Mouse (Mus musculus) brain, embryonic 18.5 days (tissue): ENCODE data around the gene Slc41a2.
A peak's percentile ranks its signal among the peaks of the same experiment; 100 is the strongest.
"Not testable (repeated sequence)": the region's sequence is repeated elsewhere in the genome, so short reads cannot be mapped to it uniquely, and the experiment has no call there.

Experiments used
- DNase-seq: peaks from one replicate; pipeline ENCODE4 v3.0.0-alpha.2; 2012; ENCODE audit warnings: low read depth, low spot score

Gene Slc41a2

GRCm38 (mm10) chr10:83337159-83337951 lies at the start of gene Slc41a2:
Gene Slc41a2 (minus strand): TSS chr10:83337882.
- DNase-seq, result peak; percentile 22

DNA sequence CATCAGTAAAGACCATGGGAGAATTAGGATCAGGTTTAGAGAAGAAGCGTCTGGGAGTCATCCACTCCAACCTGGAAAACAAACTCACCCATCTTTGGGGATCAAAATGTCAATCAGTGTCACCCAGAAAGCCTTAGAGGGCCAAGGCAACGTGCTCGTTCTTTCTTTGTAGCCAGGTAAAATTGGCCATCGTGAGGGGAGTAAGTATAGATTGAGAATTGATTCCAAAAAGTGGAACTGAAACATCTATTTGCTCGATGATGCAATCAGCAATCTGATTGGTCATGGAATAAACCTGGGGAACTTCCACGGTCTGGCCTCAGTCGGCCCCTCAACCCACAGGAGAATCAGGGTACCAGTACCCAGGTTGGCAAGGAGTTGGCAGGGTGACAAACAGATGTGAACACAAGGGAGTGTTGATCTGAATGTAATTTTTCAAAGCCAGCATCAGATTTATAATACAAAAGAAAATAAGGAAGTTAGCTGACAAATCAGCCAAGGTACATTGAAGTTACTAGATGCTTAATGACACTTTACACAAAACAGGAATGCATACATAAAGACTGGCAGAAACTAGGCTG lies 47.7 kb upstream of the Slc41a2 start:
- no peak for DNase-seq

DNA sequence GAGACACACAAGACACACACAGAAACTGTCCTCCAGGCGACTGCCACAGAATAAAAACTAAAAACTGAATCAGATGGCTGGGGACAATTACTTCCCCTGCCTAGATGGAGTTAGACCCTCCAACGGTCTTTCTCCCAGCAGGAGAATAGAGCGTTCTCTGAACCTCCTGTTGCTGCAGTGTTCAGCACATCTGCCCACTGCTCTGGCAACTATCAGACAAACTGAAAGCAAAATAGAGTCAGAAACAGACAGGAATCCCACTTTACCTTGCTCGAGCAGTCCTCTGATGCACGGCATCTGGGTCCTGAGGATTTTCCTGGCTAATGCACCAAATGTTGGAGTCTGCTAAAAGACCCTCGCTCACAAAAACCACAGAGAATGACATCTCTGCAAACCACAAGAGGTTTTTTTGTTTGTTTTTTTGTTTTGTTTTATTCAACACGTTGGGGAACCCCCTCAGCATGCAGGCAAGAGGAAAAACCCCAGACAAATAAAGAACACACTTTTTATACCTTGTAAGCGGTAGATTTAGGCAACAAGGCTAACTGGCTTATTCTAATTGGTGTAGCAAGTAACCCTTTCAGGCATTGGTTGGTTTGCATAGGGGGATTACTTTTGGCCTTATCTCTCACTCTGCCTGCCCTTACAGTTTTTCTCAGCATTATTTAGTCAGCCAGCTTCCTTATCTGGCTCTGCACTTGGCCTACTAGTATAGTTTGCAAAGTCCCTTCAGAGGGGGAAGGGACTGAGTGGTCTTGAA lies 47.0 kb upstream of the Slc41a2 start:
- no peak for DNase-seq

GRCm38 (mm10) chr10:83383863-83384262 lies 46.2 kb upstream of the Slc41a2 start:
- DNase-seq, result no peak

DNA sequence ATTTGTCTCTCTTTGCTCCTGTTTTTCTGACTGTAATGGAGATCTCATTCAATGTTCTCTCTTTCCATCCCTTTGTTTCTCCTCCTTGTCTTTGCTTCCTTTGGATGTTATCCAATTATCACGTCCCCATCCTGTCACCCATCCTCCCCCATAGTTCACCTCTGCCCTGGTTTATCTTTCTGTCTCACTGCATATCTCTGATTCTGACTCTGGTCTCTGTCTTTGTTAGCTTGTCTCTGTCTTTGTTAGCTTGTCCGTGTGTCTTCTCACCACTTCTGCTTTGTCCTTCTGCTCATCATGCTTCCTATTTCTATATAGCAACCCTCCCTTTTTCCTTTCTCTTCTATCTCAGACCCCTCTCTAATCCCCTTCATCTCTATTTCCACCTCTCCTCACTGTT lies 45.3 kb upstream of the Slc41a2 start:
- DNase-seq, result no peak

DNA sequence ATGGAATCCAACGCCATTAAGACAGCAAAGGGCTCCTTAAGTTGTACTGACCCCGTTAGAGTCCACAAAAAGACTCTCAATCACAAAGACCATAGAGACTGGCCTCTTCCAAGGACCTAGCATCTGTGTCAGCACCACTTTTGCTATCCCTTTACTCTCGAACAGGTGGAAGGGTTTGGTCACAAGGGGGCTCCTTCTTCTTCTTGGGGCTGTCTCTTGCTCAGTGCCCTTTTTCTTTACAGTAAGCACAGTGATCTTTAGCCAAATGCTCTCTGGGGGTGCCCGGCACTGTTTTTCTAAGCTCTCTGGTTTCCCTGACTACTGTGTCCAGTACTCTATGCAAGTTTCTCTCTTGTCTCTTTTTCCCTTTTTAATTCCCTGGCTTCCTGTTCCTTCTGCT lies 44.8 kb upstream of the Slc41a2 start:
- DNase-seq, result no peak

DNA sequence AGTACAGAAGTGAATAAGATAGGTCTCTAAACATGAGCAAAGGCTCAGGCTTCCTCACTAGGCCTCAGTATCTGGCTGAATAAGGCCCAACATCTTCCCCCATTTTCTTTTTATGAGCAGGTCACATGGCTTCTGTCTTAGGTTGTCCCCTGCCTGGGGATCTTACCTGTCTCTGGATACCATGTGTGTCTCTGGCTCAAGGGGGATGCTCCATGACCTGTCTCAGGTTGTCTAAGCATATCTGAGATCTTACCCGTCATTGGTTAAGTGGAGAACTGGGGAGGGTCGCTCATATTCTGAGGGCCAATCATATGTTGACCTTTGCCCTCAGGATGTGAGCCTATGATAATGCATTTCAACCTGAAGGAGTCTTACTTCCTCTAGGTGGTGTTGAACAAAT lies 42.8 kb upstream of the Slc41a2 start:
- no peak for DNase-seq

GRCm38 (mm10) chr10:83378083-83378833 lies 40.6 kb upstream of the Slc41a2 start:
- no peak for DNase-seq

GRCm38 (mm10) chr10:83376911-83377682 lies 39.4 kb upstream of the Slc41a2 start:
- no peak for DNase-seq

- DNase-seq, result not testable (repeated sequence)
These were observed 37.8 kb upstream of the Slc41a2 start for GRCm38 (mm10) chr10:83375458-83375857.

- no peak for DNase-seq
These were observed 36.5 kb upstream of the Slc41a2 start for GRCm38 (mm10) chr10:83374045-83374656.

GRCm38 (mm10) chr10:83368918-83369317 lies 31.2 kb upstream of the Slc41a2 start:
- DNase-seq, result no peak

DNA sequence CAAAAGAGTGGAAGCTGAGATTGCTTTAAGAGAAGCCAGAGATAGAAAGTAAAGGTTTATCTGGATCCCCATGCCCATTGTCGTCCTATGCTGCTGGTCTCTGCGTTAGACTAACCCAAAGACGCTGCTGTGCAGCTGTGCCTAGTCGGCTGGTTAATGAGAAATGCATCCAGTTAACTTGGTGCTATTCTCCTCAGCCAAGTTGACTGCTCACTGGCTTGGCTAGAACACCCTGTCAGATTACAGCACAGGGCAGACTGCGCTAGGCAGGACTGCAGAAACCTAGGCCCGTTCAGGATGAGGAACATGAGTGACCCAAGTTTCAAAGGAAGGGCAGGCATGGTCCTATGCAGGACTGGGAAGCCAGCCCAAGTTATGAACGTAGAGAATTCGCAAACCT lies 25.8 kb upstream of the Slc41a2 start:
- DNase-seq, result no peak

- no peak for DNase-seq
These were observed 24.1 kb upstream of the Slc41a2 start for GRCm38 (mm10) chr10:83361643-83362382.

GRCm38 (mm10) chr10:83360356-83360755 lies 22.7 kb upstream of the Slc41a2 start:
- DNase-seq, result no peak

DNA sequence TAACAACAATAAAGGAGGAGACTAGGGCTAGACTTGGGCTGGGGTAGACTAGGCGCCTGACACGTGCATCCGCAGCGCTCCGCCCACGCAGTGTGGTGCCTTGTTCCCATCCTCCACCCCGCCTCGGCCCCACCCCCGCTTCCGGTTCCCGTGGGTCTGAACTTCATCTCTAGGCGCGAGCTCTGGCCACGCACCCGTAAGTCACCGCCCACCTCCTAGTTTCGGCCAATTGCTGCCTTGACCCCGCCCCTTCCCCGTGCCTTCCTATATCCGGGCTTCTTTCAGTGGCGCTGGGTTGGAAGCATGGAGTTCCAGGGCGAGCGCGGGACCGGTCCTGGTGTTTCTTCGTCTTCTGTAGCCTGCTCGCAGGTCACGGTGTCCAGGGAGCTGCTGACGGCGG lies 22.3 kb upstream of the Slc41a2 start, which contains the start of gene D10Wsu102e:
D10Wsu102e (plus strand) TSS at position 266 of the 400 bp plus-strand sequence.
- peak; percentile 95 for DNase-seq

DNA sequence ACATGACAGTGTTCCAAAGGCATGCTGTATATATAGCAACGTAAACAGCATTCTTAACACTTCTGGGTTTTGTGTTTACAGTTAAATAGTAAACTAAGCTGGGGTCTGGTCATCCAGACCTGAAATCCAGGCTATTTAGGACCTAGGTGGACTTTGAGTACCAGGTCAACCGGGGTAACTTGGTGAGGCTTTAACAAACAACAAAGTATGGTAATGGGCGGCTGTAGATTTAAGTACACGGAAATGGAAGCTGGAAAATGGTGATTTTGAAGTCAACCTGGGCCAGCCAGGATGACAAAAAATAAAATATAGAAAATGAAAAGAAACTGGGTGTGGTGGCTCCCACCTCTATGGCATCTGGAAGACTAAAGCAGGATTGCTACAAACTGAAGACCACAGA lies 21.8 kb upstream of the Slc41a2 start:
- DNase-seq, result no peak

DNA sequence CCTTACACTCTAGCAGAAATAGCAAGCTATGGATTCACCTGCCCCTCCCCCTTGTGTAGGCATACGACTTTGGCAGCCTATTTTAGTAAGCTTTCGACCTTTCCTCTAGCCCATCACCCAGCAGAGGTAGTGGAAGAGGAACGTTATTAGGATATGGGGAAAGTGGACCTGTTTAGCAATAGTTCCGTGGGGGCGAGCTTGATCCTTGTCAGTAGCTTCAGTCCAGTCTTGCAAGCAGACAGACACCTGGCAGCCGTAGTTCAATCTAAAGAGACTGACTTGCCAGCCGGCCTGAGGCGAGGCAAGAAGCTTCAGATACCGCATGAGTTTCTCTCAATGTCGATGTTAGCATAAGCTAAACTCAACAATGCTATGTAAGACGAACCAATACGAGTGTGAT lies 18.7 kb upstream of the Slc41a2 start:
- DNase-seq, result no peak

GRCm38 (mm10) chr10:83354333-83354719 lies 16.6 kb upstream of the Slc41a2 start:
- peak; percentile 16 for DNase-seq
